Mouse (Mus musculus) neutrophil, adult 65 days (primary cell): Measurements from ENCODE around the gene Ilf3. TPM values are rescaled to one million over a fixed set of nuclear protein-coding genes. Genes with fewer than 3 reads are reported as not detected.

ENCODE experiments used
- total RNA-seq: library from RNA; stranded (reverse); gene quantifications from 2 replicates; pipeline ENCODE4 v1.2.4, GENCODE M21; 2023

Ilf3 gene
- total RNA-seq: 44.6 and 51.6 TPM in 2 replicates

GRCm38 (mm10) chr9:21367357-21368111 is at the start of gene Ilf3:
Ilf3 (plus strand) TSS chr9:21367871.

GRCm38 (mm10) chr9:21320619-21321512 is 46.8 kb upstream of the Ilf3 start, which contains the start of gene Slc44a2:
Slc44a2 (plus strand) TSS chr9:21320698.

GRCm38 (mm10) chr9:21411669-21412550 is 44.2 kb downstream of the Ilf3 start, which contains the start of gene Qtrt1:
Qtrt1 (plus strand) TSS chr9:21411837.

GRCm38 (mm10) chr9:21424631-21425555 is 57.2 kb downstream of the Ilf3 start, which contains the start of gene Dnm2:
Dnm2 (plus strand) TSS chr9:21424908.

Other genes starting within 250 kb of the Ilf3 start
- gene Tyk2, start 236.6 kb upstream of the Ilf3 start, total RNA-seq: 36.5 and 51.5 TPM in 2 replicates
- gene Cdc37, start 217.9 kb upstream of the Ilf3 start, total RNA-seq: 67.0 and 69.7 TPM in 2 replicates
- gene Pde4a, start 202.2 kb upstream of the Ilf3 start, total RNA-seq: 4.1 and 5.6 TPM in 2 replicates
- 22.5 and 23.8 TPM in 2 replicates for gene Keap1, start 128.5 kb upstream of the Ilf3 start, total RNA-seq
- gene S1pr5, start 119.4 kb upstream of the Ilf3 start, total RNA-seq: 0.98 and 1.0 TPM in 2 replicates
- 42.8 and 57.4 TPM in 2 replicates for gene Atg4d, start 102.6 kb upstream of the Ilf3 start, total RNA-seq
- gene Kri1, start 79.9 kb upstream of the Ilf3 start, total RNA-seq: 85.9 and 120 TPM in 2 replicates
- 134 and 138 TPM in 2 replicates for gene Cdkn2d, start 76.5 kb upstream of the Ilf3 start, total RNA-seq
- gene Ap1m2, start 55.5 kb upstream of the Ilf3 start, total RNA-seq: 3.1 and 4.9 TPM in 2 replicates
- gene Slc44a2, start 47.2 kb upstream of the Ilf3 start, total RNA-seq: 108 and 125 TPM in 2 replicates
- gene Qtrt1, start 44.0 kb downstream of the Ilf3 start, total RNA-seq: 26.3 and 30.6 TPM in 2 replicates
- 246 and 306 TPM in 2 replicates for gene Dnm2, start 57.0 kb downstream of the Ilf3 start, total RNA-seq
- 4.2 and 5.8 TPM in 2 replicates for gene Tmed1, start 142.4 kb downstream of the Ilf3 start, total RNA-seq
- gene AB124611, start 158.3 kb downstream of the Ilf3 start, total RNA-seq: 229 and 277 TPM in 2 replicates
- gene Carm1, start 179.0 kb downstream of the Ilf3 start, total RNA-seq: 23.2 and 33.9 TPM in 2 replicates
- 18.8 and 28.2 TPM in 2 replicates for gene Timm29, start 224.9 kb downstream of the Ilf3 start, total RNA-seq
- 6.8 and 7.3 TPM in 2 replicates for gene Yipf2, start 225.0 kb downstream of the Ilf3 start, total RNA-seq
- 54.0 and 58.7 TPM in 2 replicates for gene Smarca4, start 248.3 kb downstream of the Ilf3 start, total RNA-seq